Mouse (Mus musculus): ENCODE data around the gene Olfr1135.

The Olfr1135 gene

GRCm38 (mm10) chr2:87673564-87673963, at the start of gene Olfr1135:
Gene Olfr1135, minus strand, starts transcription at chr2:87673664.
- DNase-seq (ENCODE audit: low read depth, low spot score) = no peak

GRCm38 (mm10) chr2:87713079-87713478, 39.6 kb upstream of the Olfr1135 start, which contains the start of gene Olfr1137:
Gene Olfr1137, minus strand, starts transcription at chr2:87713179.
- DNase-seq (ENCODE audit: low read depth, low spot score) = no peak

GRCm38 (mm10) chr2:87693847-87694246, 20.4 kb upstream of the Olfr1135 start, which contains the start of gene Olfr1136:
Gene Olfr1136, minus strand, starts transcription at chr2:87693947.
- DNase-seq (ENCODE audit: low read depth, low spot score) = no peak

- DNase-seq (ENCODE audit: low read depth, low spot score) = no peak
Observed at GRCm38 (mm10) chr2:87658360-87658759, 15.1 kb downstream of the Olfr1135 start, which contains the start of gene Olfr1134. Gene Olfr1134, minus strand, starts transcription at chr2:87658460.

GRCm38 (mm10) chr2:87647274-87647673, 26.2 kb downstream of the Olfr1135 start, which contains the start of gene Olfr1133:
Gene Olfr1133, minus strand, starts transcription at chr2:87647374.
- DNase-seq (ENCODE audit: low read depth, low spot score) = no peak

GRCm38 (mm10) chr2:87642441-87642840, 31.0 kb downstream of the Olfr1135 start:
- DNase-seq (ENCODE audit: low read depth, low spot score) = no peak

- DNase-seq (ENCODE audit: low read depth, low spot score) = no peak
Observed at GRCm38 (mm10) chr2:87637435-87637834, 36.0 kb downstream of the Olfr1135 start, which contains the start of gene Olfr1132. Gene Olfr1132, minus strand, starts transcription at chr2:87637535.

GRCm38 (mm10) chr2:87626804-87627203, 46.7 kb downstream of the Olfr1135 start, which contains the start of gene Olfr1131:
Gene Olfr1131, plus strand, starts transcription at chr2:87627104.
- no peak for DNase-seq (ENCODE audit: low read depth, low spot score)
